Mouse (Mus musculus): Measurements from ENCODE around the gene Clca1. TPM values are rescaled to one million over a fixed set of nuclear protein-coding genes. Genes with fewer than 3 reads are reported as not detected.
"Not testable (repeated sequence)": the region's sequence is repeated elsewhere in the genome, so short reads cannot be mapped to it uniquely, and the experiment has no call there.

Gene Clca1
- not detected in 2 replicates for polyA plus RNA-seq (2011; ENCODE audit: insufficient read depth, insufficient read length, low replicate concordance, missing spikeins)

DNA sequence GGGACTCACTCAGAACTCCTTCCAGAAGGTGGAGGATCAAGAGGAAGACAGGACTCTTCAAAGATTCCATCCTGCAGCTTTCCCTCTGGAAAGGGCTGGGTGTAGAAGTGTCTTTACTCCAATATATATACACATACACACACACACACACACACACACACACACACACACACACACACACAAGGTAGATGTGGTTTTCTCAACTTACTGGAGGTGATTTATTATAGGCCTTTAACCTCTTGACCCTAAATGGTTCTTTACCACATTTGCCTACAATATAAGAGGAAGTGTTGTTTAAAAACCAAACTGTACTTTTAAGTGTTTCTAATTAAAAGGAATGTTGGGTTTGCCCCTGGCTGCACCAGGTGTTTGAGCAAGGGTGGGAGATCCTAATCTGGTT, at the start of gene Clca1:
TSS of gene Clca1 (minus strand) at position 101 of the 400 bp plus-strand sequence.
- Histone ChIP-seq H3K27ac (ENCODE audit: control insufficient read depth, insufficient read depth, low read depth, low read length, poor library complexity) (no peak within 1 kb of the TSS), H3K4me1 (ENCODE audit: control insufficient read depth, insufficient read depth, low read length) (no peaks in the 10 kb centered on the region), H3K4me3 (replicated peaks; ENCODE audit: control insufficient read depth, low read depth, low read length) (no peak within 1 kb of the TSS)
- TF ChIP-seq POLR2A (IDR thresholded peaks at IDR 0.05; ENCODE audit: borderline replicate concordance, control insufficient read depth, low read depth, low read length) (no peak), CTCF (IDR thresholded peaks at IDR 0.05; ENCODE audit: control insufficient read depth, insufficient read depth, low read length) (no peak)

GRCm38 (mm10) chr3:145080904-145081303, 48.3 kb upstream of the Clca1 start:
- no peak overlapping the region for H3K27ac ChIP-seq (ENCODE audit: control insufficient read depth, insufficient read depth, low read depth, low read length, poor library complexity)
- H3K4me1 ChIP-seq (ENCODE audit: control insufficient read depth, insufficient read depth, low read length) = no peaks in the 10 kb centered on the region
- WGBS = 69% methylated on average over 8 of the region's 8 CpGs
- TF ChIP-seq CTCF (IDR thresholded peaks at IDR 0.05; ENCODE audit: control insufficient read depth, insufficient read depth, low read length) = no peak
- TF ChIP-seq POLR2A (IDR thresholded peaks at IDR 0.05; ENCODE audit: borderline replicate concordance, control insufficient read depth, low read depth, low read length) = no peak
- H3K4me3 ChIP-seq (replicated peaks; ENCODE audit: control insufficient read depth, low read depth, low read length) = no peak overlapping the region

GRCm38 (mm10) chr3:145078405-145078804, 45.8 kb upstream of the Clca1 start:
- TF ChIP-seq CTCF (IDR thresholded peaks at IDR 0.05; ENCODE audit: control insufficient read depth, insufficient read depth, low read length) = no peak
- no peak for TF ChIP-seq POLR2A (IDR thresholded peaks at IDR 0.05; ENCODE audit: borderline replicate concordance, control insufficient read depth, low read depth, low read length)
- no peaks in the 10 kb centered on the region for H3K4me1 ChIP-seq (ENCODE audit: control insufficient read depth, insufficient read depth, low read length)
- WGBS = 79% methylated on average over 6 of the region's 6 CpGs
- H3K4me3 ChIP-seq (replicated peaks; ENCODE audit: control insufficient read depth, low read depth, low read length) = no peak overlapping the region
- H3K27ac ChIP-seq (ENCODE audit: control insufficient read depth, insufficient read depth, low read depth, low read length, poor library complexity) = no peak overlapping the region

DNA sequence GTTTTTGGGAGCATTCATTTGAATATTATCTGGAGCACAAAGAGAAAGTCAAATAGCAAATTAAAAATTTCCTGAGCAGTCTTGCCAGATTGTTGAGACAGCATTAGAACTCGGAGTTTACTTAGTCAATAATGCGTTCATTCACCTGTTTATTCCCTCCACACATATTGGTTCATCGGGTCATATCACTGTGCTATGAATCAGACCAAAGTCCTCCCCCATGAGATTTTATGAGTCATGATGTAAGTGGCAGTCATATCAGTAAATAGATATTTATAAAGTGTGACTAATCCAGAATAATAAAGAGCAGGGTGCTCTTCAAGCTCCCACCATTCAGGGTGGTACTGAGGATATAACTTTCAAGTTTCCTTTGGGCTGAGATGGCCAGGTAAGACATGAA, 39.8 kb upstream of the Clca1 start:
- no peak overlapping the region for H3K4me3 ChIP-seq (replicated peaks; ENCODE audit: control insufficient read depth, low read depth, low read length)
- TF ChIP-seq CTCF (IDR thresholded peaks at IDR 0.05; ENCODE audit: control insufficient read depth, insufficient read depth, low read length) = no peak
- WGBS = 83% methylated on average over 3 of the region's 3 CpGs
- no peaks in the 10 kb centered on the region for H3K4me1 ChIP-seq (ENCODE audit: control insufficient read depth, insufficient read depth, low read length)
- H3K27ac ChIP-seq (ENCODE audit: control insufficient read depth, insufficient read depth, low read depth, low read length, poor library complexity) = no peak overlapping the region

DNA sequence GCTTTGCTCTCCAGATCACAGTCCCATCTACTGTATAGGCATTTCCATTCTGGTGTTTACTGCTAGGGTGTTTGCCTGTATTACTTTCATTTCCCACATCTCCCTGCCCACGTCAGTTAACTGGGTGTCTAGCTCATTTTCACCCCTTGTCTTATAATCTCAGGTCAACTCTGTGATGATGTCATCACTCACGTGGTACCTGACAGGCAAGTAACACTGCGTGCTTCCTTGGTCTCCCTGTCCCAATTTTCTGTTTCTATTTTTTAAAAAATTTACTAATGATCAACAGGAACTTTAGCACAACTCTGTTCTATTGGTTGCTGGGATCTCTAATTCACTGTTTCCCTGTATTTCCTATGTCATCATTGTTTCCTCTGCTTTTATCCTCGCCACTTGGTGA, 36.4 kb upstream of the Clca1 start:
- TF ChIP-seq CTCF (IDR thresholded peaks at IDR 0.05; ENCODE audit: control insufficient read depth, insufficient read depth, low read length) (no peak), POLR2A (IDR thresholded peaks at IDR 0.05; ENCODE audit: borderline replicate concordance, control insufficient read depth, low read depth, low read length) (no peak)
- Histone ChIP-seq H3K4me1 (ENCODE audit: control insufficient read depth, insufficient read depth, low read length) (no peaks in the 10 kb centered on the region), H3K4me3 (replicated peaks; ENCODE audit: control insufficient read depth, low read depth, low read length) (no peak overlapping the region), H3K27ac (ENCODE audit: control insufficient read depth, insufficient read depth, low read depth, low read length, poor library complexity) (no peak overlapping the region)
- WGBS = 65% methylated on average over 4 of the region's 4 CpGs

GRCm38 (mm10) chr3:145055138-145055537, 22.6 kb upstream of the Clca1 start:
- not testable (repeated sequence) for H3K27ac ChIP-seq (ENCODE audit: control insufficient read depth, insufficient read depth, low read depth, low read length, poor library complexity); H3K4me1 ChIP-seq (ENCODE audit: control insufficient read depth, insufficient read depth, low read length); H3K4me3 ChIP-seq (replicated peaks; ENCODE audit: control insufficient read depth, low read depth, low read length)
- WGBS = 86% methylated on average over 3 of the region's 3 CpGs

DNA sequence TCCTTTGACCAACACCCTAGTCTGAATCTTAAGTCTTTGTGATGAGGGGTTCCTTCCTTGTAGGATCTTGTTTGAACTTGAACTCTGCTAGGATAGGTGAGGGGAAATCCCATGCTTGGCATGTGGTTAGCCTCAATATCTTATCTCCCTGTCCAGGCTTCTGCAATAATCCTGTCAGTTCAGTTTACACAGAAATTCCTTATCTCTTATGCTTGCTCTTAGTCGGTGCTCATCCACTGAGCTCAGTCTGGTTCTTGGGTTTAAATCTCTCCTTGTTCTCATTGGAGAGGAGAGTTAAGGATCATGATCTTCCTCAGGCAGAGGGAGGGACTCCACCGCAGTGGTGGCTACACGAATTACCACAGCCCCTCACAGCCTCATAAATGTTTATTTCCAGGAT, 17.2 kb upstream of the Clca1 start:
- H3K4me1 ChIP-seq (ENCODE audit: control insufficient read depth, insufficient read depth, low read length) = no peaks in the 10 kb centered on the region
- WGBS = 12% methylated on average over 3 of the region's 3 CpGs
- no peak for TF ChIP-seq POLR2A (IDR thresholded peaks at IDR 0.05; ENCODE audit: borderline replicate concordance, control insufficient read depth, low read depth, low read length)
- no peak for TF ChIP-seq CTCF (IDR thresholded peaks at IDR 0.05; ENCODE audit: control insufficient read depth, insufficient read depth, low read length)

DNA sequence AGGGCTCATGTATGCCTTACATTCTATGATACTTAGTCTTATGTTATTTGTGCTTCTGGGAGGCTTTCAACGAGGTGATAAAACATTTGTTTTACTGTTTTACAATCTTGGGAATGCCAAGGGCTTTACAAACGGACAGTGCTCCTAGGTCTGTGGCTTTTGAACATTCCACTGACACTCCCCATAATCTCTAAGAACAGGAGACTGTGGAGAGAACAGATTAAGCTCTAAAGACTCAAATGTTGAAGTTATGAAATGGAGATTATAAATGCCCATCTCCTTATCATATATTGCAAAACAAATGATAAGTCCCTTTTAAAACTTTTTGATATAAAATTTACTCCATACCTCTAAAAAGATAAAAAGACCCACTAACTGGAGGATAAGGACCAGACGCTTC, 6.2 kb upstream of the Clca1 start:
- whole genome bisulfite sequencing = 46% methylated on average over 3 of the region's 3 CpGs
- TF ChIP-seq CTCF (IDR thresholded peaks at IDR 0.05; ENCODE audit: control insufficient read depth, insufficient read depth, low read length) (no peak), POLR2A (IDR thresholded peaks at IDR 0.05; ENCODE audit: borderline replicate concordance, control insufficient read depth, low read depth, low read length) (no peak)
- no peaks in the 10 kb centered on the region for H3K4me1 ChIP-seq (ENCODE audit: control insufficient read depth, insufficient read depth, low read length)
- H3K4me3 ChIP-seq (replicated peaks; ENCODE audit: control insufficient read depth, low read depth, low read length) = no peak overlapping the region
- no peak overlapping the region for H3K27ac ChIP-seq (ENCODE audit: control insufficient read depth, insufficient read depth, low read depth, low read length, poor library complexity)

More for the DNA sequence above, 17.2 kb upstream of the Clca1 start:
- Histone ChIP-seq H3K4me3 (replicated peaks; ENCODE audit: control insufficient read depth, low read depth, low read length) (no peak overlapping the region), H3K27ac (ENCODE audit: control insufficient read depth, insufficient read depth, low read depth, low read length, poor library complexity) (no peak overlapping the region)

- no peak overlapping the region for H3K4me3 ChIP-seq (replicated peaks; ENCODE audit: control insufficient read depth, low read depth, low read length)
- H3K27ac ChIP-seq (ENCODE audit: control insufficient read depth, insufficient read depth, low read depth, low read length, poor library complexity) = no peak overlapping the region
- 74% methylated on average over 3 of the region's 3 CpGs for whole genome bisulfite sequencing
- no peaks in the 10 kb centered on the region for H3K4me1 ChIP-seq (ENCODE audit: control insufficient read depth, insufficient read depth, low read length)
- no peak for TF ChIP-seq CTCF (IDR thresholded peaks at IDR 0.05; ENCODE audit: control insufficient read depth, insufficient read depth, low read length)
Observed at GRCm38 (mm10) chr3:145028036-145028435, 4.5 kb downstream of the Clca1 start.
